Mouse (Mus musculus) midbrain, embryonic 10.5 days (tissue): ENCODE data around the gene Cd33. TPM values are rescaled to one million over a fixed set of nuclear protein-coding genes. Genes with fewer than 3 reads are reported as not detected.

Experiments used
- DNase-seq: peaks from one replicate; pipeline ENCODE4 v3.0.0-alpha.2; 2017; ENCODE audit warnings: low spot score
- H3K27ac ChIP-seq: fragments of 300-500 bp; sonication (generic); replicated peaks from 2 replicates; pipeline ENCODE4 v1.5.1; 2016; ENCODE audit warnings: mild to moderate bottlenecking
- H3K27me3 ChIP-seq: fragments of 300-500 bp; sonication (generic); 2 replicates; pipeline ENCODE4 v1.6.1; 2016; ENCODE audit warnings: low read depth, mild to moderate bottlenecking; ENCODE audit not compliant: poor library complexity, severe bottlenecking
- H3K36me3 ChIP-seq: fragments of 300-500 bp; sonication (generic); 2 replicates; pipeline ENCODE4 v1.6.1; 2016; ENCODE audit warnings: mild to moderate bottlenecking, moderate library complexity
- H3K4me1 ChIP-seq: fragments of 300-500 bp; sonication (generic); 2 replicates; pipeline ENCODE4 v1.6.1; 2016
- H3K4me3 ChIP-seq: fragments of 300-500 bp; sonication (generic); 2 replicates; pipeline ENCODE4 v1.5.1; 2016; ENCODE audit warnings: mild to moderate bottlenecking, moderate library complexity
- H3K9me3 ChIP-seq: fragments of 300-500 bp; sonication (generic); replicated peaks from 2 replicates; pipeline ENCODE4 v1.6.1; 2016; ENCODE audit warnings: mild to moderate bottlenecking
- WGBS: fragments of 180-500 bp; shearing (Covaris S2); methylation state at CpG from one replicate; pipeline ENCODE4 v1.1.7; 2016; 5-methylcytosine and 5-hydroxymethylcytosine counted together
- polyA plus RNA-seq: library from polyadenylated mRNA; unstranded; fragments of >200 nt; fragmentation: Nextera tagmentation; extraction: Ambion mirVana; gene quantifications from 2 replicates; pipeline ENCODE4 v1.2.1, GENCODE M21; 2016

The Cd33 gene
- polyA plus RNA-seq, 1 experiment from 2014 or later = 1.0 TPM

GRCm38 (mm10) chr7:43495343-43496021 lies 48.7 kb downstream of the Cd33 start:
- no peak overlapping the region for H3K27ac ChIP-seq
- H3K9me3 ChIP-seq = no peaks in the 10 kb centered on the region
- peaks cover 10% of the 10 kb centered on the region for H3K4me1 ChIP-seq
- H3K36me3 ChIP-seq = no peaks in the 10 kb centered on the region
- H3K4me3 ChIP-seq = 0 out of 2 replicates have a peak overlapping the region, but pooled peaks have one; percentile 5
- 17% methylated on average over 21 of the region's 21 CpGs for WGBS
- DNase-seq = peak; percentile 59
- H3K27me3 ChIP-seq = 0 out of 2 replicates have a peak, but pooled peaks cover 7% of the 10 kb centered on the region

GRCm38 (mm10) chr7:43490861-43491260 lies 53.4 kb downstream of the Cd33 start:
- peak overlapping the region; percentile 79 for H3K4me3 ChIP-seq
- no peak for DNase-seq

GRCm38 (mm10) chr7:43490182-43490584 lies 54.0 kb downstream of the Cd33 start:
- Histone ChIP-seq H3K9me3 (no peaks in the 10 kb centered on the region), H3K27ac (peak overlapping the region; percentile 93), H3K4me3 (peak overlapping the region; percentile 79), H3K36me3 (no peaks in the 10 kb centered on the region), H3K27me3 (peaks cover 21% of the 10 kb centered on the region), H3K4me1 (peaks cover 29% of the 10 kb centered on the region)
- peak; percentile 87 for DNase-seq
- WGBS = under 1% methylated on average over 13 of the region's 13 CpGs

More at GRCm38 (mm10) chr7:43490861-43491260, 53.4 kb downstream of the Cd33 start:
- Histone ChIP-seq H3K4me1 (peaks cover 33% of the 10 kb centered on the region), H3K27ac (peak overlapping the region; percentile 93; the same call in 1 of the 2 replicates), H3K27me3 (peaks cover 21% of the 10 kb centered on the region), H3K9me3 (no peaks in the 10 kb centered on the region), H3K36me3 (no peaks in the 10 kb centered on the region)
- 67% methylated on average over 9 of the region's 9 CpGs for WGBS

GRCm38 (mm10) chr7:43489631-43490125 lies 54.5 kb downstream of the Cd33 start, which contains the start of gene Iglon5:
TSS of gene Iglon5 (minus strand) at chr7:43490075.
- Histone ChIP-seq H3K27ac (peak within 1 kb of the TSS; percentile 93), H3K9me3 (no peaks in the 10 kb centered on the region), H3K27me3 (peaks cover 15% of the 10 kb centered on the region), H3K36me3 (no peaks in the 10 kb centered on the region), H3K4me1 (peaks cover 28% of the 10 kb centered on the region), H3K4me3 (peak within 1 kb of the TSS; percentile 79)
- peak; percentile 44 for DNase-seq
- WGBS = 2% methylated on average over 19 of the region's 41 CpGs

GRCm38 (mm10) chr7:43488646-43489045 lies 55.6 kb downstream of the Cd33 start:
- H3K27me3 ChIP-seq = peaks cover 14% of the 10 kb centered on the region
- H3K4me1 ChIP-seq = peaks cover 28% of the 10 kb centered on the region
- H3K9me3 ChIP-seq = no peaks in the 10 kb centered on the region
- H3K36me3 ChIP-seq = no peaks in the 10 kb centered on the region
- DNase-seq = no peak
- WGBS = 50% methylated on average over 5 of the region's 5 CpGs
- peak overlapping the region; percentile 79 for H3K4me3 ChIP-seq
- H3K27ac ChIP-seq = 0 out of 2 replicates have a peak overlapping the region, but pooled peaks have one; percentile 17

GRCm38 (mm10) chr7:43483236-43483635 lies 61.0 kb downstream of the Cd33 start:
- Histone ChIP-seq H3K4me3 (no peak overlapping the region), H3K4me1 (peaks cover 2% of the 10 kb centered on the region), H3K27ac (no peak overlapping the region), H3K27me3 (peaks cover 8% of the 10 kb centered on the region), H3K36me3 (peaks cover 3% of the 10 kb centered on the region; the same call in 1 of the 2 replicates), H3K9me3 (no peaks in the 10 kb centered on the region)
- 29% methylated on average over 10 of the region's 10 CpGs for WGBS
- DNase-seq = no peak

- 79% methylated on average over 8 of the region's 8 CpGs for WGBS
- no peaks in the 10 kb centered on the region for H3K9me3 ChIP-seq
- DNase-seq = no peak
- no peak overlapping the region for H3K27ac ChIP-seq
- H3K27me3 ChIP-seq = peaks cover 18% of the 10 kb centered on the region
- no peak overlapping the region for H3K4me3 ChIP-seq
- H3K4me1 ChIP-seq = no peaks in the 10 kb centered on the region
- peaks cover 3% of the 10 kb centered on the region; the same call in 1 of the 2 replicates for H3K36me3 ChIP-seq
Observed at GRCm38 (mm10) chr7:43482090-43482716, 62.0 kb downstream of the Cd33 start.

GRCm38 (mm10) chr7:43481191-43481590 lies 63.0 kb downstream of the Cd33 start:
- Histone ChIP-seq H3K4me3 (no peak overlapping the region), H3K4me1 (peaks cover 9% of the 10 kb centered on the region), H3K9me3 (no peaks in the 10 kb centered on the region), H3K27me3 (peaks cover 28% of the 10 kb centered on the region), H3K36me3 (peaks cover 3% of the 10 kb centered on the region; the same call in 1 of the 2 replicates), H3K27ac (no peak overlapping the region)
- no peak for DNase-seq
- 77% methylated on average over 3 of the region's 3 CpGs for WGBS

- no peak overlapping the region for H3K27ac ChIP-seq
- H3K4me1 ChIP-seq = peaks cover 18% of the 10 kb centered on the region
- H3K36me3 ChIP-seq = peaks cover 5% of the 10 kb centered on the region; the same call in 1 of the 2 replicates
- no peaks in the 10 kb centered on the region for H3K9me3 ChIP-seq
- 8% methylated on average over 13 of the region's 13 CpGs for WGBS
- peak overlapping the region; percentile 27; the same call in 1 of the 2 replicates for H3K4me3 ChIP-seq
- DNase-seq = peak; percentile 34
- peaks cover 53% of the 10 kb centered on the region for H3K27me3 ChIP-seq
Observed at GRCm38 (mm10) chr7:43476376-43476775, 67.9 kb downstream of the Cd33 start.

- Histone ChIP-seq H3K36me3 (peaks cover 5% of the 10 kb centered on the region; the same call in 1 of the 2 replicates), H3K27ac (no peak overlapping the region), H3K9me3 (no peaks in the 10 kb centered on the region), H3K27me3 (peaks cover 53% of the 10 kb centered on the region), H3K4me1 (peaks cover 18% of the 10 kb centered on the region), H3K4me3 (no peak overlapping the region)
- 9% methylated on average over 23 of the region's 23 CpGs for WGBS
- no peak for DNase-seq
Observed at GRCm38 (mm10) chr7:43475706-43476105, 68.5 kb downstream of the Cd33 start.
